Mouse (Mus musculus) cerebellum, postnatal 14 days (tissue): ENCODE measurements around the gene Hamp2.
"Not testable (repeated sequence)": the region's sequence is repeated elsewhere in the genome, so short reads cannot be mapped to it uniquely, and the experiment has no call there.

Experiments
- DNase-seq, 2 experiments: peaks; one replicate each; pipeline ENCODE4 v3.0.0; 2021; ENCODE audit warnings: mixed read lengths in 2 of 2

Hamp2 gene

DNA sequence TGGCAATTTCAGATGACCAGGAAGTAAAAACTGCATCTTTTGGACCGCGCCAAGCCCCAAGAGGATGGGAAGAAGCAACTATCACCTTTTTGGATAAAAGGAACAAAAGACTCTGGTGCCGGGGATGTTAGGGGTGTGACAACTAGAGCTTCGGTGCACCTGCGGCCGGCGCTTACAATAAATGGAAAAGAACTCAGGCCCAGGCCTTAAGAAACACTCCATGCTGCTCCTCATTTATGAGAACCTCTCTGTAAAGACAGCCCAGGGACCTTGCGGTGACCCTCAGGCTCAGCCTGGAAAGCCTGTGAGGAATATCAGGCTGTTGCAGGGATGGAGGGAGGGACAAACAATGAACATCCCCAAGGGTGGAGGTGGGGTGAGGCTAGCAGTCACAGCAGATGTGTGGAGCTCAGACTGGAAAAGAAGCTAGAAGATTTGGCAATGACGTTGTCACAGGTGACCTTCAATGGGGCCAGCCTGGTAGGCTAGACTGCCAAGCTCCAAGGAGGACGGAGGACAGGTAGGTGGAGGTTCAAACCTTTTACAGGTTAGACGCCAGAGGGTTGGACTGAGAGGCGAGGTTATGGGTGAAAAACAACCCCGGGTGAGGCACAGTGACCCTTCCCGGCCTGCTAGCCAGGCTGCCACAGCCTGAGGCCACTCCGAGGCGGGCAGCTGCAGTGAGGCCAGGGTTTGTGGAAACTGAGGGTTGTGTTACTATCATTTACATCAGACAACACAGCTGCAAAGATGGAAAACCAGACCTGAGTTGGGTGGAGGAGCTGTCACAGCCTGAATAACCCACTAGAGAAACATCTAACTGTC lies 28.2 kb upstream of the Hamp2 start:
- DNase-seq = no peak

DNA sequence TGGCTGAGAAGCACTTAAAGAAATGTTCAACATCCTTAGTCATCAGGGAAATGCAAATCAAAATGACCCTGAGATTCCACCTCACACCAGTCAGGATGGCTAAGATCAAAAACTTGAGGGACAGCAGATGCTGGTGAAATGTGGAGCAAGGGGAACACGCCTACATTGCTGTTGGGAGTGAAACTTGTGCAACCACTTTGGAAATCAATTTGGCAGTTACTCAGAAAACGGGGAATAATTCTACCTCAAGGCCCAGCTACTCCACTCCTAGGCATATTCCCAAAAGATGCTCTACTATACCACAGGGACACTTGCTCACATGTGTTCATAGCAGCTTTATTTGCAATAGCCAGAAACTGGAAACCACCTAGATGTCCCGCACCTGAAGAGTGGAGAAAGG lies 25.4 kb upstream of the Hamp2 start:
- not testable (repeated sequence) for DNase-seq

- DNase-seq = no peak
Measured at GRCm38 (mm10) chr7:30945876-30946275, 21.4 kb upstream of the Hamp2 start.

DNA sequence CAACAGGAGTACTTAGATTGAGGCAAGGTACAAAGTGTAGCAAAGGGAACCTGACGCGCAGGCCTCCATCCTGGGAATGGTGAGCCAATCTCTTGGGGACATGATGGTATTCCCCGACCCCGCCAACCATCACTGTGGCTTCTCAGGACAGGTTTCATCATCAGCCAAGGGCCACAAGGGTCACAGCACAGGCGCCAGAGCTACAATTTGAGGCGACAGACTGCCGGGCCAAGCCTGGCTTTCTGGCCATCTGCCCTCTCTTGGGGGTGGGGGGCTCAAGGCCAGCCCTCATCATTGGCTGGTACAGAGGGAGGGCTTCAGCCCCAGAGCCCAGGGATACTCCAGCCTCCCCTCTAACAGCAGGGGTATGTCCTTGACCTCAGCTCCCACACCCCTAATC lies 21.0 kb upstream of the Hamp2 start:
- peak; percentile 58 to 61 for DNase-seq

GRCm38 (mm10) chr7:30944706-30945105 lies 20.2 kb upstream of the Hamp2 start:
- peak; percentile 45 to 55 for DNase-seq

DNA sequence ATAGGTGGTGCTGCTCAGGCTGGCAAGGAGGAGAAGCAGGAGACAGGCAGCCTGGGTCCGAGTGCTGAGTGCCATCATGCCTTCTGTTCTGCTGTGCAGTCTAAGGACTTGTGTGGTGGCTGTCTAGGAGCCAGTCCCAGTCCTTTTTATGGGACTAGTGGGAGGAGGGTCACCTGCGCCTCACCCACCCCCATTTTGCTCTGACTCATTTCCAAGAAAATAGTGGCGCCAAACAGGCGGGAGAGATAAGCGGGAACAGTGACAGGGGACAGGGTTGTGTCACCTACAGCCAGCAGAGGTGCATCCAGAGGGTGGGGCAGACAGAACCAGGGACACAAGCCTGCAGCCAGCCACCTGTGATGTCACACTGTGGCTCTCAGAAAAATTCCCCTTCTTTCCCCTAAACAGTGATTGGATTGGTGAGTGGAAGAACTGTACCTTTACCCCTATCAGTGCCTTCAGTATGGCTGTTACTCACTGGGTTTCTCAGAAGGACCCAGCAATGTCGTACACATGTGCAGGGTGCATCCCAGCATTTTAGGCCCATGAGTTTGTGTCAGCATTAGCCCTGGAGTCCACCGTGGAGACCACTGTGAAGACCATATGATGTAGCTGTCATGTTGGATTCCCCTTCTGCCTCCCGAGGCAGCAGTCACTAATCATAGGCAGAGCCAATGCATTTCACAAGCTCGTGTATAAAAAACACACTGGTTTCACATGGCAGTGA lies 19.6 kb upstream of the Hamp2 start, which contains the start of gene Hamp:
Gene Hamp (minus strand): TSS at position 124 of the 727 bp plus-strand sequence.
- DNase-seq = no peak

- DNase-seq = not testable (repeated sequence)
Measured at GRCm38 (mm10) chr7:30942365-30942764, 17.9 kb upstream of the Hamp2 start.

DNA sequence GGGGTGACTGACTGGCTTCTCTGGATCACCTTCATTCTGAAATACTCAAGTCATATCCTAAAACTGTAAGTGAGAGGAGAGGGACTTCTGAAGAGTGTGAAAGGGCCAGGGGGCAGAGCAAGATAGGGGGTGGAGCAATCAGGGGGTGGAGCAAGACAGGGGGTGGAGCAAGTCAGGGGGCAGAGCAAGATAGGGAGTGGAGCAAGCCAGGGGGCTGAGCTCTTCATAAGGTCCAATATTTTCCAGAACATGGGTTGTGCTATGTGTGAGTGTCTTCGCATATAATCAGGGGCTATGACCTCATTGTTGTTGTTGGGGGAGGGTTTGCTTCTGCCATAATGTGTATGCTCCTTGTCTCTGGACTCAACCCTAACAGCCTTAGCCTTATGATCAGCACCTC lies 15.6 kb upstream of the Hamp2 start:
- not testable (repeated sequence) for DNase-seq

DNA sequence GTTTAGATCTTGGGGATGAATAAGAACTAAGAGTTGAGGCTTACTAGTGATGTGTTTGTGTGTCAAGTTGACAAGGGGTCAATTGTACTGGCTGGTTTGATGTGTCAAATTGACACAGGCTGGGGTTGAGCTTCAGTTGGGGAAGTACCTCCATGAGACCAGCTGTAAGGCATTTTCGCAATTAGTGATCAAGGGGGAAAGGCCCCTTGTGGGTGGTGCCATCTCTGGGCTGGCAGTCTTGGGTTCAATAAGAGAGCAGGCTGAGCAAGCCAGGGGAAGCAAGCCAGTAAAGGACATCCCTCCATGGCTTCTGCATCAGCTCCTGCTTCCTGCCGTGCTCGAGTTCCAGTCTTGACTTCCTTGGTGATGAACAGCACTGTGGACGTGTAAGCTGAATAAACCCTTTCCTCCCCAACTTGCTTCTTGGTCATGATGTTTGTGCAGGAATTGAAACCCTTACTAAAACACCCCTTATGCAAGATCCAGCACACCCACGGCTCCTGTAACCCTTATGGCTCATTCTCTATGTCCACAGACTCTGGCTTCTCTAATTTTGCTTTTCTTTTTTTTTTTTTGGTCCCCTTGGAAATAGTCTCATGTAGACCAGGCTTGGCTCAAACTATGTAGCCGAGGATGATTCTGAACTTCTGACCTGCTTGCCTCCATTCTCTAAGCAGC lies 11.1 kb upstream of the Hamp2 start:
- not testable (repeated sequence) for DNase-seq

DNA sequence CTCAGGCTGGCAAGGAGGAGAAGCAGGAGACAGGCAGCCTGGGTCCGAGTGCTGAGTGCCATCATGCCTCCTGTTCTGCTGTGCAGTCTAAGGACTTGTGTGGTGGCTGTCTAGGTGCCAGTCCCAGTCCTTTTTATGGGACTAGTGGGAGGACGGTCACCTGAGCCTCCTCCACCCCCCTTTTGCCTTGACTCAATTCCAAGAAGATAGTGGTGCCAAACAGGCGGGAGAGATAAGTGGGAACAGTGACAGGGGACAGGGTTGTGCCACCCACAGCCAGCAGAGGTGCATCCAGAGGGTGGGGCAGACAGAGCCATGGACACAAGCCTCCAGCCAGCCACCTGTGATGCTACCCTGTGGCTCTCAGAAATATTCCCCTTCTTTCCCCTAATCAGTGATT lies 410 bp downstream of the Hamp2 start:
- no peak for DNase-seq

DNA sequence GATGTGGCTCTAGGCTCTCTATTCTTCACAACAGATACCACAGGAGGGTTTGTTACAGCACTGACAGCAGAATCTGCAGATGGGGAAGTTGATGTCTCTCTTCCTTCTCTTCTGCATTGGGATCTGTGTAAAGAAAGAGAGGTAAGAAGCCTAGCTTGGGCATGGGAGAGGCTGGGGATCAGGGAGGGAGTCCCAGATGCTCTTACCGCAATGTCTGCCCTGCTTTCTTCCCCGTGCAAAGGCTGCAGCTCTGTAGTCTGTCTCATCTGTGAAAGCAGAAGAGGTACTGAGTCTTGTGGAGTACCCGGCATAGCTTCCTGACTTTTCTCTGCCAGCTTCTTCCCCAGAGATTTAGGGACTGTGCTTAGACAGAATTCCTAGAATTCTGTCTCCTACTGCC lies 2.0 kb downstream of the Hamp2 start:
- not testable (repeated sequence) for DNase-seq

GRCm38 (mm10) chr7:30920217-30920616 lies 4.3 kb downstream of the Hamp2 start:
- DNase-seq = no peak

DNA sequence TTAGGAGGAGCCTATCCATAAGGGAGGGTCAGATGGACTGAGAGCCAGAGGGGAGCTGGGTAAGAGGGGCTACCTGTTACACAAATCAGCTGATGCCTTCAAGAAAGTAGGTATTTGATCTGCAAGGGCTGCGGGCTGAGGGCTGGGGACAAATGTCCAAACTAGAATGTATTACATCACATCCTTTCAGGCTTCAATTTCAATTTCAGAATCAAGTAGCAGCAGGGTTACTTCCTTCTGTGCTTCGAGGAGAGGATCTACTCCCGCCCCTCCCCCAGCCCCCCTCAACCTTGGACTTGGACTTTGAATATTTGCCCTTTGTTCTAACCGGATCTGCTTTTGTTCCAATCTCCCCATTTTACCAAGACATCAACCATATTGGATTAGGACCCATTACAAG lies 7.3 kb downstream of the Hamp2 start:
- DNase-seq = no peak

DNA sequence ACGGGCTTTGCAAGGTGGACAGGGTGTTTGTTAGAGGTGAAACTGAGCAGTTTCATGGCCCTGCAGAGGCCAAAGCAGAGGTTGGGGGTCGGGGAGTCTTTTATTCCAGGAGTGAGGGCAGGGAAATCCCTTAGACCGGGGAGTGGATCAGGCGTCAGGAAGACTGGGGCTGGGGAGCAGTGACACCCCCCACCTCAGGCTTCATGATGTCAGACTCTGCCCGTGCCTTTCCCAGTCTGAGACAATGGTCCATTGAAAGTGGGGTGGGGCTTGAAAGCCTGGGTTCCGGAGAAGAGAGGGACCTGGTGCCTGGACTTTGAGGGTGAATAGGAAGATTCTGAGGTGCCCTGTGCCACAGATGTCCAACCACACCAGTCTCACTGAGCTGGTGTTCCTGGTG lies 7.8 kb downstream of the Hamp2 start:
- DNase-seq = no peak

DNA sequence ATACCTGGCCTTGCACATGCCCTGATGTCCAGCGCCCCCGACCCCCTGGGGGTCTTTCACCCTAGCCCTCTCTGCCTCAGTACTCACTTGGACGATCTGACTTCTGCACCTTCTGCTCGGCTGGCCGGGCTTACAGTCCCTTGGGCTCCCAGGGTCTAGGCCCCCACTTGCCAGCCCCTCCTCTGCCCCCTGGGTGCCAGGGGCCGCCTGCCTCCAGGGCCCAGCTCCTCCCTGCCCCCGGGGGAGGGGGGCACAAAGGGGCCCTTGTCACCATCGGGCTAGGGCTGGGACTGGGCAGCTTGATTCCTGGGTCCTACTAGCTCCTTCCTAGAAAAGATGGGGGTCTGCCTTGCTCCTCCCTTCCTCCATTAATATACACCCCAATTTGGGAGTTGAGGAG lies 9.7 kb downstream of the Hamp2 start, which contains the start of gene Mag:
Gene Mag (minus strand): TSS at position 142 of the 400 bp plus-strand sequence.
- DNase-seq = no peak

- no peak for DNase-seq
Measured at GRCm38 (mm10) chr7:30909773-30910172, 14.7 kb downstream of the Hamp2 start.

DNA sequence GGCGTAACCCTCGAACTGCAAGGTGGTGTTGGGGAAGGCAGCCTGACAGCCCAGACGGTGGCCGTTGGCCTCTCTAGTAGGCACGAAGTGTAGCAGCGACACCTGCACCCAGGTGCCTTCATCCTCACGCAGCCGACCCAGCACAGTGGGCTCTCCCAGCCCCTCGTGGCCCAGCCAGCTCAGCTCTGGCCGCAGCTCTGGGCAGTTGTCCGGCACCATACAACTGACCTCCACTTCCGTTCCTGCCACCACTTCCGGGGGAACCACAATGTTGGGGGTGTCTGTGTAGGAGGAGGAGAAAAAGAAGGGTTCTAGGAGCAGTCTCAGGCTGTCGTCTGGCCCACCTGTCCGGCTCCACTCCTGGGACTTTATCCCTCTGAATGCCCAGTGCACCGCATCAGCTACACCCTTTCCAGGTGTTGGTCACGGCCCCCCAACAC lies 15.5 kb downstream of the Hamp2 start:
- DNase-seq = no peak

DNA sequence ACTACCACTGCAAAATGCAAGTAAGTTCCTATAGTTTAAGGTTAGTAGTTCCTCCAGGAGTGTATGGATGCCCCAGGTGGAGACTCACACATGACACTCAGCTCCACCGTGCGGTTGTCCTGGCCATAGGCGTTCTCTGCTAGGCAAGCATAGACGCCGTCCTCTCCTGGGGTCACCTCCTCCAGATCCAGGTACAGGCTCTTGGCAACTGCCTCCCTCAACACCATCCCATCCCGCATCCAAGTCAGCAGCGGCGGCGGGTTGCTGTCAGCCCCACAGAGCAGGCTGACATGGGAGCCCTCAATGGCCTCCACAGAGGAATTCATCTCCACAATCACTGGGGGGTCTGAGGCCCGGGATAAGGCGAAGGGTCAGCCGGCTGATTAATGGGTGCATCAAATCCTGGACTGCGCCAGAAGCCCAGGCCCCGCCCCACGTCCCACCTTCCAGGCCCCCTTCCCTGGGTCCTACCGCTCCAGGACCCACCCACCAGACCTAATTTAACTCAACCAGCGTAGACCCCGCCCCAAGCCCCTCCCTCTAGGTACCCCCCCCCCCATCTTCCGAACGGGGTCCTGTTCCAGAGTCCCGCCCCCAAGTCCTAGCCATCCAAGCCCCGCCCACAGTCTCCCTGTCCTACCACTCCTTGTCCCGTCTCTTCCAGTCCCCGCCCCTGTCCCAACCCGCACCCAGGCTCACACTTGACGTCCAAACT lies 16.0 kb downstream of the Hamp2 start:
- peak in 1 of 2 experiments; percentile 22 for DNase-seq

- peak; percentile 16 to 32 for DNase-seq
Measured at GRCm38 (mm10) chr7:30904042-30904441, 20.4 kb downstream of the Hamp2 start.

GRCm38 (mm10) chr7:30895217-30895616 lies 29.3 kb downstream of the Hamp2 start:
- DNase-seq = no peak

- DNase-seq = no peak
Measured at GRCm38 (mm10) chr7:30892515-30892914, 32.0 kb downstream of the Hamp2 start.

- DNase-seq = no peak
Measured at GRCm38 (mm10) chr7:30891746-30892145, 32.7 kb downstream of the Hamp2 start.

GRCm38 (mm10) chr7:30890681-30891080 lies 33.8 kb downstream of the Hamp2 start:
- DNase-seq = no peak
